Mouse (Mus musculus) neural tube, embryonic 15.5 days (tissue): Measurements from ENCODE around the gene Diras1. TPM values are rescaled to one million over a fixed set of nuclear protein-coding genes. Genes with fewer than 3 reads are reported as not detected.
A peak's percentile ranks its signal among the peaks of the same experiment; 100 is the strongest.
"Not testable (repeated sequence)": the region's sequence is repeated elsewhere in the genome, so short reads cannot be mapped to it uniquely, and the experiment has no call there.

Experiments
- ATAC-seq: fragments of 200-750 bp; cut with Nextera tagmentation; 2 replicates; pipeline ENCODE4 v1.8.0; 2017; ENCODE audit warnings: mild to moderate bottlenecking, moderate TSS enrichment, moderate library complexity; ENCODE audit not compliant: low FRiP score
- H3K27ac ChIP-seq: fragments of 300-500 bp; sonication (generic); replicated peaks from 2 replicates; pipeline ENCODE4 v1.5.1; 2015; ENCODE audit warnings: mild to moderate bottlenecking, inconsistent platforms
- H3K27me3 ChIP-seq: fragments of 300-500 bp; sonication (generic); replicated peaks from 2 replicates; pipeline ENCODE4 v1.6.1; 2015; ENCODE audit warnings: inconsistent platforms
- H3K36me3 ChIP-seq: fragments of 300-500 bp; sonication (generic); 2 replicates; pipeline ENCODE4 v1.6.1; 2015; ENCODE audit warnings: inconsistent platforms
- H3K4me1 ChIP-seq: fragments of 300-500 bp; sonication (generic); 2 replicates; pipeline ENCODE4 v1.6.1; 2015; ENCODE audit warnings: inconsistent platforms
- H3K4me2 ChIP-seq: fragments of 300-500 bp; sonication (generic); 2 replicates; pipeline ENCODE4 v1.6.1; 2015; ENCODE audit warnings: inconsistent platforms, mild to moderate bottlenecking, moderate library complexity
- H3K4me3 ChIP-seq: fragments of 300-500 bp; sonication (generic); replicated peaks from 2 replicates; pipeline ENCODE4 v1.5.1; 2015; ENCODE audit warnings: mild to moderate bottlenecking, inconsistent platforms
- H3K9ac ChIP-seq: fragments of 300-500 bp; sonication (generic); replicated peaks from 2 replicates; pipeline ENCODE4 v1.6.1; 2015; ENCODE audit warnings: mild to moderate bottlenecking, inconsistent platforms
- H3K9me3 ChIP-seq: fragments of 300-500 bp; sonication (generic); replicated peaks from 2 replicates; pipeline ENCODE4 v1.6.1; 2016; ENCODE audit warnings: inconsistent platforms
- WGBS: fragments of 180-500 bp; shearing (Covaris S2); methylation state at CpG from one replicate; pipeline ENCODE4 v1.1.7; 2015; ENCODE audit warnings: mixed read lengths; 5-methylcytosine and 5-hydroxymethylcytosine counted together
- polyA plus RNA-seq: library from polyadenylated mRNA; unstranded; fragments of >200 nt; fragmentation: Nextera tagmentation; extraction: Ambion mirVana; gene quantifications from 2 replicates; pipeline ENCODE4 v1.2.1, GENCODE M21; 2015

The Diras1 gene
- polyA plus RNA-seq, 1 experiment from 2014 or later = 69.4 TPM

- Histone ChIP-seq H3K4me3 (0 out of 2 replicates have a peak overlapping the region, but pooled peaks have one; percentile 2), H3K27me3 (peaks cover 11% of the 10 kb centered on the region; the same call in 1 of the 2 replicates), H3K36me3 (no peaks in the 10 kb centered on the region), H3K9ac (peak overlapping the region; percentile 21; the same call in 1 of the 2 replicates), H3K27ac (no peak overlapping the region), H3K9me3 (no peaks in the 10 kb centered on the region), H3K4me1 (peaks cover 14% of the 10 kb centered on the region), H3K4me2 (peak overlapping the region; percentile 49)
- 62% methylated on average over 4 of the region's 4 CpGs for WGBS
- no peak for ATAC-seq
These were observed 30.8 kb downstream of the Diras1 start for GRCm38 (mm10) chr10:80994621-80995020.

GRCm38 (mm10) chr10:80993276-80993675, 32.2 kb downstream of the Diras1 start:
- no peak overlapping the region for H3K4me3 ChIP-seq
- H3K27ac ChIP-seq = no peak overlapping the region
- no peaks in the 10 kb centered on the region for H3K9me3 ChIP-seq
- no peak overlapping the region for H3K9ac ChIP-seq
- H3K36me3 ChIP-seq = no peaks in the 10 kb centered on the region
- H3K27me3 ChIP-seq = peaks cover 11% of the 10 kb centered on the region; the same call in 1 of the 2 replicates
- WGBS = 58% methylated on average over 5 of the region's 5 CpGs
- ATAC-seq = no peak
- H3K4me1 ChIP-seq = peaks cover 11% of the 10 kb centered on the region
- no peak overlapping the region for H3K4me2 ChIP-seq

GRCm38 (mm10) chr10:80991945-80992344, 33.5 kb downstream of the Diras1 start:
- whole genome bisulfite sequencing = 86% methylated on average over 1 of the region's 1 CpGs
- Histone ChIP-seq H3K36me3 (no peaks in the 10 kb centered on the region), H3K4me3 (no peak overlapping the region), H3K9ac (0 out of 2 replicates have a peak overlapping the region, but pooled peaks have one; percentile 7), H3K27ac (no peak overlapping the region), H3K9me3 (no peaks in the 10 kb centered on the region), H3K27me3 (peaks cover 22% of the 10 kb centered on the region), H3K4me2 (no peak overlapping the region), H3K4me1 (peaks cover 17% of the 10 kb centered on the region)
- ATAC-seq = no peak

DNA sequence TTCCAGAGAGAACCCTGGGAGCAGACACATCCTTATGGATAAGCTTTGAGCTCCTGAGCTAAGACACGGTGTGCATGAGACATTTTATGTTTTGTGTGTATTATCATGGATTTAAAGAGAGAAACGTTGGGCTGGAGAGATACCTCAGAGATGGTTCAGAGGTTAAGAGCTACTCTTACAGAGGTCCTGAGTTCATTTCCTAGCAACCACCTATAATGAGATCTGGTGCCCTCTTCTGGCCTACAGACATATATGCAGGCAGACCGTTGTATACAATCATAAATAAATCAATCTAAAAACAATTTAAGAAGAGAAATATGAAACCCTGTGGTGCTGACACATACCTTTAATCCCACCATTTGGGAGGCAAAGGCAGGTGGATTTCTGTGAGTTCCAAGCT, 34.5 kb downstream of the Diras1 start:
- no peak overlapping the region for H3K9ac ChIP-seq
- no peak overlapping the region for H3K27ac ChIP-seq
- no peak for ATAC-seq
- WGBS = 18% methylated on average over 3 of the region's 3 CpGs
- peaks cover 17% of the 10 kb centered on the region for H3K4me1 ChIP-seq
- H3K4me2 ChIP-seq = no peak overlapping the region
- H3K27me3 ChIP-seq = peaks cover 31% of the 10 kb centered on the region
- H3K36me3 ChIP-seq = no peaks in the 10 kb centered on the region
- no peak overlapping the region for H3K4me3 ChIP-seq
- H3K9me3 ChIP-seq = no peaks in the 10 kb centered on the region

- Histone ChIP-seq H3K36me3 (no peaks in the 10 kb centered on the region), H3K9ac (no peak overlapping the region), H3K4me2 (no peak overlapping the region), H3K9me3 (no peaks in the 10 kb centered on the region), H3K27ac (no peak overlapping the region), H3K27me3 (peaks cover 37% of the 10 kb centered on the region), H3K4me1 (peaks cover 23% of the 10 kb centered on the region), H3K4me3 (no peak overlapping the region)
- no peak for ATAC-seq
- 72% methylated on average over 7 of the region's 7 CpGs for WGBS
These were observed 35.1 kb downstream of the Diras1 start for GRCm38 (mm10) chr10:80990406-80990805.

GRCm38 (mm10) chr10:80989854-80990253, 35.6 kb downstream of the Diras1 start:
- WGBS = 58% methylated on average over 4 of the region's 4 CpGs
- not testable (repeated sequence) for H3K4me2 ChIP-seq, H3K9me3 ChIP-seq, H3K9ac ChIP-seq, H3K36me3 ChIP-seq, H3K27ac ChIP-seq, H3K4me3 ChIP-seq, ATAC-seq
- Histone ChIP-seq H3K4me1 (peaks cover 22% of the 10 kb centered on the region), H3K27me3 (peaks cover 42% of the 10 kb centered on the region)

DNA sequence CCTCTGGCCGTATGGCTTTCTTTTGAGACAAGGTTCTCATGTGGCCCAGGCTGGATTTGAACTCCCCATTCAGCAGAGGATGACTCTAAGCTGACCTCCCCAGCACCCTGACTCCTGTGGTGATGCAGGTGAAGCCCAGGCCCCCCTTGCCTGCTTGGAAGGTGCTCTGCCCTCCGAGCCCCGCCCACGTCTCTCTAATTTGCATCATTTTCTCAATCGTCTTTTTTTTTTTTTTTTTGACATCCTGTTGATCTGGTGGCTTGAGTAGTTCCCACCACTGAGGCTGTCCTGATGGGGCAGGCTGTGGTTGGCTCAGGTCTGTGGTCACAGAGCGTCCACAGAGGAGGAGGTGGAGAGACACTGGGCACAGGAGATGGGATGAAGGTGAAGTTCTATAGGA, 36.0 kb downstream of the Diras1 start:
- Histone ChIP-seq H3K4me3 (no peak overlapping the region), H3K27me3 (peaks cover 42% of the 10 kb centered on the region), H3K27ac (no peak overlapping the region), H3K36me3 (no peaks in the 10 kb centered on the region), H3K9ac (no peak overlapping the region), H3K4me2 (no peak overlapping the region), H3K4me1 (peaks cover 21% of the 10 kb centered on the region), H3K9me3 (no peaks in the 10 kb centered on the region)
- no peak for ATAC-seq
- 77% methylated on average over 5 of the region's 6 CpGs for WGBS

- H3K9me3 ChIP-seq = no peaks in the 10 kb centered on the region
- H3K9ac ChIP-seq = no peak overlapping the region
- H3K27me3 ChIP-seq = peaks cover 46% of the 10 kb centered on the region
- ATAC-seq = peak; percentile 65; the same call in 1 of the 2 replicates
- H3K4me1 ChIP-seq = peaks cover 16% of the 10 kb centered on the region
- H3K4me2 ChIP-seq = no peak overlapping the region
- 12% methylated on average over 10 of the region's 10 CpGs for WGBS
- H3K4me3 ChIP-seq = no peak overlapping the region
- no peak overlapping the region for H3K27ac ChIP-seq
- H3K36me3 ChIP-seq = no peaks in the 10 kb centered on the region
These were observed 37.6 kb downstream of the Diras1 start for GRCm38 (mm10) chr10:80987709-80988441.

DNA sequence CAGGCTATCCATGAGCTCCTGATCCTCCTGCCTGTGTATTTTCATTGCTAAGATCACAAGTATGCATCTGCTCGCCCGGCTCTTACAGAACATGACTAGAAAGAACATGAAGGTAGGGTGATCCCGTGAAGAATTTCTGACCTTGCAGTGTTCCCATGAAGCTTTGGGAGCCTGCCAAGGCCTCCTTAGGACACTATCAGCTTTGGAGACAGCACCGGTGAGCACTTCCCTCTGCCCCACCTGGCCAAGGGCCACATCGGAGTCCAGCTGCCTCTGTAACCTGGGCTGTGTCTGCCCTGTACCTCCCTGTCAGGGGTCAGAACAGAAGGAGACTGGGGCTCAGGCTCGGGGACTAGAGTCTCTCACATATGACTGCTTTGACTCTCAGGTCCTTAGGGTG, 38.7 kb downstream of the Diras1 start:
- Histone ChIP-seq H3K4me1 (peaks cover 16% of the 10 kb centered on the region), H3K36me3 (no peaks in the 10 kb centered on the region), H3K27ac (no peak overlapping the region), H3K9me3 (no peaks in the 10 kb centered on the region), H3K4me3 (no peak overlapping the region), H3K27me3 (peaks cover 46% of the 10 kb centered on the region), H3K4me2 (no peak overlapping the region), H3K9ac (no peak overlapping the region)
- 71% methylated on average over 6 of the region's 6 CpGs for WGBS
- no peak for ATAC-seq

- WGBS = 37% methylated on average over 13 of the region's 13 CpGs
- Histone ChIP-seq H3K4me2 (peak overlapping the region; percentile 51), H3K4me1 (peaks cover 16% of the 10 kb centered on the region), H3K27ac (no peak overlapping the region), H3K27me3 (peaks cover 46% of the 10 kb centered on the region), H3K4me3 (peak overlapping the region; percentile 26), H3K9ac (peak overlapping the region; percentile 21; the same call in 1 of the 2 replicates), H3K9me3 (no peaks in the 10 kb centered on the region), H3K36me3 (no peaks in the 10 kb centered on the region)
- no peak for ATAC-seq
These were observed 39.3 kb downstream of the Diras1 start for GRCm38 (mm10) chr10:80985970-80986701.

GRCm38 (mm10) chr10:80985241-80985969, 40.1 kb downstream of the Diras1 start:
- H3K4me2 ChIP-seq = peak overlapping the region; percentile 51
- H3K9me3 ChIP-seq = no peaks in the 10 kb centered on the region
- whole genome bisulfite sequencing = 9% methylated on average over 37 of the region's 37 CpGs
- H3K9ac ChIP-seq = peak overlapping the region; percentile 21; the same call in 1 of the 2 replicates
- H3K4me3 ChIP-seq = peak overlapping the region; percentile 26
- H3K4me1 ChIP-seq = peaks cover 16% of the 10 kb centered on the region
- H3K27me3 ChIP-seq = peaks cover 46% of the 10 kb centered on the region
- no peak for ATAC-seq
- H3K36me3 ChIP-seq = no peaks in the 10 kb centered on the region
- no peak overlapping the region for H3K27ac ChIP-seq
